Mouse (Mus musculus) kidney, postnatal 10 days (tissue): ENCODE results near the gene Erich6.
"Not testable (repeated sequence)": the region's sequence is repeated elsewhere in the genome, so short reads cannot be mapped to it uniquely, and the experiment has no call there.

Source experiments
- DNase-seq: peaks from one replicate; pipeline ENCODE4 v3.0.0; 2021; ENCODE audit warnings: mixed read lengths

Erich6 gene

DNA sequence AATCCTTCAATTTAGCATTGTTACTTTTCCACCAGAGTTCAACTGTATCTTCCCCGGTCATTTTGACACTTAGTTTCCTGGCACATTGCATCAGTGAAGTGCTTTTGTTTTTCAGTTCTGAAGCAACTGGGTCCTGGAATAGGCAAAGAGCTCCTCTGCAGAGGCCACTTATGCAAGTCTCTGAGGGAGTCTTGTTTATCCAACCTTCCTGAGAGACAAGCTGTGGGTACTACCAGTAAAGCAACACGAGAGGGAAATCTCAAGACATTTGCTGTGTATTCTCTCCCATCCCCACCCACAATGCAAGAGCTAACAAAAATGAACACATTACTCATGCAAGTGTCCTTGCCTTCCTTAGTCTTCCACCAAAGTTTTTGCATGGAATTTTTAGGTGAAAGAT, 5.3 kb downstream of the Erich6 start:
- no peak for DNase-seq

DNA sequence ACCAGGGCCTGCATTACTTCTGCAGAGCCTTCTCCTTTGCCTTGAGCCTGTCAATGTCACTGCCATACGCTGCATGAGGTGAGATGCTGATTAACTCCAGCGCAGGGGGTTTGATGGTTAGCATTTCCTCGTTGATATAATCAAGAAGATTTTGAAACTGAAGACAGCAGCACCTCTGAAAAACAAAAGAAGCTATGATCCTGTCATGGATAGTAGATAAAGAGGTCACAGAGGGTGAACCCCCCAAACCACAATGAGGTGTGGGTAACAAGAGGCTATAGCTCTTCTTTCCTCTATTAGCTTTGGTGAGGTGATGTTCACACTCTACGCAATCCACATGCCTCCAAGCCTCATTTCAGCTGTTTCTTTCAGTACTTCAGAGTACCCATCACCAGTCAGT, 12.0 kb downstream of the Erich6 start:
- DNase-seq, result no peak

DNA sequence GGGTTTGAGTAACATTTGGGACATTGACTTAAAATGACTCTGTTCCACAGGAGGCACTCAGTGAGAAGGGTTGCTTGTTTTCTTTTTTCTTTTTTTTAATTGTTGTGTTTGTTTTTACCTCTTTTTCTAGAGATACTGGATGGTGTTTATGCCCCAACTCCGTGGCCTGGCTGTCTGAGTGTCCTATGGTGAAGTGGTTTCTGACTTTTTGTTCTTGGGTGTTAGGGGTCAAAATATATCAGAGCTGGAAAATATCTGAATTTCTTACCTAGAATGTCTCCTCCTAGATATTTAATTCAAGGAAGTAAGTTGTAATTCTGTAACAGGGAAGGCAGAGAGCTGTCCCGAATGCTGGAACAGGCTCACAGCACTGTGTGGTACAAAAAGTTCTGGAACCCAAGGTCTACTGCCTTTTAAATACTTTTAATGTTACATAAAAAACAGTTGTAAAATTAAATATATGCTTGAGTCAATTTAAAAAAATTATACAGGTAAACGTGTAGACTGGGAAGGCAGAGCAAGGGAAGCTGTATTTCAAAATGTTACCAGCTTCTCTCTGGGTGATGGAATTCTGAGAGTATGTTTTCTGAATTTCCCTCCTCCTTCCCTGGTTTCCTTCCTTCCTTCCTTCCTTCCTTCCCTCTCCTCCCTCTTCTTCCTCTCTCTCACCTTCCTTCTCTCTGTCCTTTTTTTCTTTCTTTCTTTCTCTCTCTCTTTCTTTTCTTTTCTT, 14.2 kb downstream of the Erich6 start:
- no peak for DNase-seq

DNA sequence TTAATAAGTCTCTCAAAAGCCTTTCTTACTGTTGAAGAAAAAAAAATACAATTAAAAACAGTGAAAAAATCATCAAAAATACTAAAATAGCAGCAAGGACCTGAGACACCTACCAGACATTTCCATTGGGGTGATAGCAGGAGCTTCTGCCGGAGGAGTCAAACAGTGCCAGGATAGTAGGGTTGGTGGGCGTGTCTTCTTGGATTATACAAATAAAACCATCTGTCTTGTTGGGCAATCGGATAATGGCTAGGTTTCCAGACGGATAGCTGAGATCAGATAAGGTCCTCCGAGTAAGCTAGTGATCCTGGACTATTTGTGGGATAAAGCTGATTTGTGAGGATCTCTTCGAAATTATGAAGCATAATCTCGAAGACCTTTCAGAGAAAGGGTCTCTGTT, 15.9 kb downstream of the Erich6 start:
- DNase-seq, result no peak

DNA sequence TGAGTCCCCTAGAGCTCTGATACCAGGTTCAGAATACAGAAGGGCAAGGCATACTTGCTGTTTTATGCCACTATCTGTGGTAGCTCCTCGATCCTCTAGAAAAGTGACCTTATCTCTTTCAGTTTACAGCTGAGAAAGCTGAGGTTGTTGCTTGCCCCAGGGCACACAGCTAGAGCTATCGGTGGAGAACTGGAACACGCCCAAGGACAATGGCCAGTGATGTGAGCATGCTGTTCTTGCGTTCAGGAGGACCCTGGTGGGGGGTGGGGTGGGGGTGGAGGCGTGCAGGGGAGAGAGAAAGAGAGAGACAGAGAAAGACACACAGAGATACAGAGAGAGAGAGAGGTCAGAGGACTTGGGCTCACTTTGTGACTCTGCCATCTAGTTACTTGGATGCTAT, 27.0 kb downstream of the Erich6 start:
- no peak for DNase-seq

- no peak for DNase-seq
These were observed 28.5 kb downstream of the Erich6 start for GRCm38 (mm10) chr3:58608506-58608905.

DNA sequence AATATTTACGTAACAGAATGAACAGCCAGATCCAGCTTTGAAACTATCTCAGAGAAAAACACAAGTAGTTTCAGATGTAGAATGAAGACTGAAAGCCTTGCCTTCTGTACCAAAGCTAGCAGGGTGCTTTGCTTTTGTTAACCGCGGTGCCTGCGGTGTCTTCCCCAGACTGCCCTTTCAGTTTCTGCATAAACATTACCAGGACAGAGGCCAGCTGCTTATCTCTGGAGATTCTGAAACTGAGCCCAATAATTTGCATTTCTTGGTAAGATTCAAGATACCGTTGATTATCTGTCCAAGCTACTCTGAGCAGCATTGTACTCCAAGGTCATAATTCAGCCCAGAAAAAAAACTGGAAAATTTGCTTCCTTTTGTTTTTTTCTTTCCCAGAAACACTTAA, 43.4 kb downstream of the Erich6 start:
- peak; percentile 9 for DNase-seq

DNA sequence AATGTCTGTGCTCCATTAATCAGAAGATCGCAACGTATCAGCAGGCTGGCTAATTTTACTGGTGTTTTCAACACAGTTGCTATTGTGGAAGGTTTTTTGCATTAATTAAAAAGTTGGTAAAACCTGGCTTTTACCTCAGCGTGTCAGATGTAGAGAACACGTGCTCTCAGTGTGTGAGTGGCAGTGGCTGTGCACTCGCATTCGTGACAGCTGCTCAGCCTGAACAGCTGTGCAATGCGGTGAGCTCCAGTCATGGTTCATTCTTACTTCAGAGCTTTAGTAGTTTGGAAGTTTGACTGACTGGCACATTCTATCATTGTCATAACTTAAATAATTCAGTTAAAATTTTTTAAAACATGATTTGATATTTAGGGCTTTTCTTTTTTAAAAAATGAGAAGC, 44.3 kb downstream of the Erich6 start:
- not testable (repeated sequence) for DNase-seq

DNA sequence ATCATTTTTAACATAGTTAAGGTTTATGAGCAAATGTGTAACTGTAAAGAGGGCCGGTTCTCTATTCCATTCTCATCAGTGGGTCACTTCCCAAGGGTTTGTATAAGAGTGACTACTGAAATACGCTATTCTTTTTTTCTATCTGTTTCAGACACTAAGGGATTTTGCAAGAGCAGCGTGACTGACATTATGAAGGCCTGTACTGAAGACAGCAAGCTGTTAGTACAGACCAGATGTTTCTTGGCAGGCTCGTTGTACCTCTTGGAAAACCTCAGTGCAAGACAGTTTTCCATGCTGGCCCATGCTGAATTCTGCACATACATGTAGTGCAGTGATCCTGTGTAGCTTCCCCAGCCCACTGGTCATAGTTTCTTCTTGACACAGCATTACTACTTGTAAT, 46.5 kb downstream of the Erich6 start:
- not testable (repeated sequence) for DNase-seq

DNA sequence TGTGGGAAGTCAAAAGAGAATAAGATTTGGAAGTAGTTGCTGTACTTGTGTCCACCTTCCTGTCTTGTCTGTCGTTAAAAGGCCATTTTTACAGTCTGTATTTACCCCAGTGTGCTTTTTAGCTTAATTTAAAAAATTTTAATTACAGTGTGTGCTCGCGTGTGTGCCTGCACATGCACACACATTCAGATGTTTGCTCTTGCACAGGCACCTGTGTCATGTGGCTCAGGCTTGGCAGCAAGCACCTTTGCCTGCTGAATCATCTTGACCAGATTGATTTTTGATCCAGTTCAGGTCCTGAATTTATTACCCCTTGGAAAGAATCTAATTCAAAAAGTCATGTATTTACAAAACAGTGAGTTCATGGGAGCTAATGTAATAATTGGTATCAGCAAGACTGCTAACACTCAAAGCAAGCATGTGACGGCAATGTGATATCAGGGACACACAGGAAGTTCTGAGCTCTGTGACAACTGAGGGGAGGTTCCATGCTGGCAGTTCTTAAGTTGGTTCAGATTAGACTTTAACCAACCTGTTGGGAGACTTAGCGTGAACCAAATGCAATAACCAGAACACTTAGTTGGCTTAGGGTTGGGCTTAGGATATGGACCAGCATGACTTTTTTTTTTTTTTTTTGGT, 54.1 kb downstream of the Erich6 start:
- DNase-seq, result no peak

DNA sequence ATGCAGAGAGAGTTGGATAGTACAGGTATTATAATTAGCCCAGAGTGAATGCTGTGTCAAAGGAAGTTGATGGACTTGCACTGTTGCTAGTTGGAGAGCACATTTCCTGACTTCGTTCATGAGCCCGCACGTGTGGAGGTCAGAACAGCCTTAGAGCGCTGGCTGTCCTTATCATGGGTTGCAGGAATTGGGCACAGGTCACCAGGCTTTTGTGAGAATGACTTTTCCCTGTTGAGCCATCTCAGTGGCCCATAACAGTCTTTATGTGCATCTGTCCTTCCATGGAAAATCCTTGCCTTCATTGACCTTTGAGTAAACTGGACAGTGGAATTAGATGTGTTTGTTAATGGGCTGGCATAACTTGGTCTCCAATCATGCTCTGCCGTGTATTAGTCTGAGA, 54.7 kb downstream of the Erich6 start:
- no peak for DNase-seq

- DNase-seq, result no peak
These were observed 55.5 kb downstream of the Erich6 start for GRCm38 (mm10) chr3:58581530-58581929.

DNA sequence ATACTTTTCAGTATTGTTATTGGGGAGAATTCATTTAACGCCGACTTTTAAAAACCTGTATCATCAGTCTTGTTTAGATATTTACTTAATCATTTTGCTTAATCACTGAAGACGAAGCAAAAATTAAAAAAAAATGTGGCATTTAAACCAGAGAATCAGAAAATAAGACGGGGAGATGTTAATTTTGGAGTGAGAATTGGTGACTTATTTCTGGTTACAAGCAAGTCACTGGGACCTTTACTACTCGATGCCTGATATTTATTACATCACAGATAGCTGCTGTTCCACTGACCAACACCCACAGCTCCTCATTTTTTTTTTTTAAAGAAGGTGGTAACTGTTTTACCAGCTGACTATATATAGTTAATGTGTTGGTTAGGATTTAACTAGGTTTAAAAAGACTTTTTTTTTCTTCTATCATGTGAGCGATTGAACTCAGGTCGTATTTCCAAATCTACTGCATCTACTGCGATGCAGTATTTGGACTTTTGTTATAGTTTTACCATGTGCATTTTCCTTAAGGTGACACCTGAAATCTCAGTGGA, 59.4 kb downstream of the Erich6 start:
- no peak for DNase-seq

DNA sequence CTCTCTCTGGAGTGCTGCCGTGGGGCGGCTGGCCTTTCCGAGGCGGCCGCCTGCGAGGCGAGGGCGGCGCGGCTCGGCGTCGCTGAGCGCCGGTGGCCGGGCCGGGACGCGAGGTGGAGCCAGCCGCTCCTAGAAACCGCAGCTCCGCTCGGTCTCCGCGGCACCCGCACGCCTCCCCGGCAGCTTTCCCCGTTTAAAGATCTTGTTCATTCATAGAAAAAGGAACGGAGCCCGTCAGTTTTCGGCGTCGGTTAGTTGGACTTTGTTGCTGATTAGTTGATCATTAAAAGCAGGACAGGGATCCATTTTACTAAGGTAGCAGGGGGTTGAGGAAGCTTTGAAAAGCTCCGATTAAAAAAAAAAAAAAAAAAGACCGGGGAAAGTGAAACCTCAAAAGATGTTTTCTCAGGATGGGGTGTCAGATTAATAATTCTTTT, 59.9 kb downstream of the Erich6 start:
- DNase-seq, result peak; percentile 71

- peak; percentile 98 for DNase-seq
These were observed 60.6 kb downstream of the Erich6 start, which contains the start of gene Selenot for GRCm38 (mm10) chr3:58576137-58577066. Gene Selenot, plus strand, starts transcription at chr3:58576636.

DNA sequence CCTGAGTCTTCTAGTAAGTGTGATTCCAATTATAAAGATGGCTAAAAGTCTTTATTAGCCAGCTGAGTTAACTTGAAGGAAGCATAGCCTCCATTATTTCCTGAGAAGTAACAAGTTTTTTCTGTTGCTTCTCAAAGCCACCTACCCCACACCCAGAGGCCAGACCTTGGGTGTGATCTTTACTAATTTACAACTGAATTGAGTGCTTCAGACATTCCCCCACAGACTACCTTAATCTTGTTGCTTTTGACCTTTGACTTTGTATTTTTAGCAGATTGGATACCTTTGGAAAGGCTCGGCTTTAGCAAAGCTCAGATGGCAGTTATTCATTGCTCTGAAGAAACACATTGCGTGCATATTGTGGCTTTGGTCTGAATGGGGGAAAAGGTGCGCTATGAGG, 66.2 kb downstream of the Erich6 start:
- no peak for DNase-seq
